In the genomic region with DNA sequence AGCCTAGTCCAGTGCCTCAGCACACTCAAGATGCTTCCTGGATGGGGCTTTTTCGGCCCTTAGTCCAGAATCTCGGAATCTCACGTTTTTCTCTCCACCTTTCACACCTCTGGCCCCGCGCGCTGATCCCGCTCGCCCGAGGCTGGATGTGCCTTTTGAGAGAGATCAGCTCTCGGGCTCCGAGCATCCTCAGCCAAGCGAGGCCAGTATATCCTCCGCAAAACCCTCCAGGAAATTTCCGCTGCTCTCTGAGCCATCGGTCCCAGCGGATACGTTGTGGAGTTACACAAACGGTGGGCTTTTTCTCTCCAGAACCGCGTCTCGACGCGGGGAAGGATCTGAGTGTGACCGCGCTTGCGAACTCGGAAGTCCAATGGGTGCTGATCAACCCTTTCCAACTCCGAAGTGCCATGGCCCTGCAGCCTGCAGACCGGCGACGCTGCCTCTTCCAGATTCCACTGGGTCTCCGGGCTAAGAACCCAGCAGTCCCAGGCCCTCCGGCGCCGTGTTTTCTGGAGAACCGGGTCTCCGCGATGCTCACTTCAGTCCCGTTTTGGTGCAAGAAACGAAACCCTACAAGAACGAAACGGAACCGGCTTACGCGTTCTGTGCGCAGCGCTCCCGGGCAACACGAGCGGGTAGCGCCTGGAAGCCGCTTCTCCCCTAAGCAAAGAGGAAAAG, we compare ENCODE assay signal across 9 mouse cellular contexts. TPM values are rescaled to one million over a fixed set of nuclear protein-coding genes. Genes with fewer than 3 reads are reported as not detected.
A peak's percentile ranks its signal among the peaks of the same experiment; 100 is the strongest.
DNase-seq lines count a peak whose midpoint lies in the region; ATAC-seq and TF ChIP-seq lines count a peak whose summit lies in the region.
"Had no signal": no experiment of that assay in that cellular context is flagged by ENCODE, and none has a peak within 500 bp of the region (broad histone marks: within the 10 kb centered on the region; RNA-seq: fewer than 3 reads in every experiment).

No protein-coding gene starts in this region.

- no peak for TF ChIP-seq CTCF in liver, embryonic 14.5 days (IDR thresholded peaks at IDR 0.05; ENCODE audit: low read depth)

- ATAC-seq in hindbrain, embryonic 12.5 days (ENCODE audit: low FRiP score): no peak
- no peak for ATAC-seq in liver, embryonic 14.5 days (ENCODE audit: insufficient read depth)

- H3K9me3 ChIP-seq in hindbrain, embryonic 12.5 days (replicated peaks): no peaks in the 10 kb centered on the region
- H3K9me3 ChIP-seq in liver, embryonic 14.5 days (ENCODE audit: control insufficient read depth, low read length): no peaks in the 10 kb centered on the region

- no peak overlapping the region; the same call in 1 of the 2 replicates for H3K9ac ChIP-seq in hindbrain, embryonic 12.5 days
- H3K9ac ChIP-seq in liver, embryonic 14.5 days (replicated peaks): no peak overlapping the region

- peaks cover 99% of the 10 kb centered on the region for H3K27me3 ChIP-seq in hindbrain, embryonic 12.5 days
- peaks cover 94% of the 10 kb centered on the region for H3K27me3 ChIP-seq in liver, embryonic 14.5 days (ENCODE audit: control insufficient read depth, insufficient read depth, low read length)

- no peak overlapping the region for H3K27ac ChIP-seq in hindbrain, embryonic 12.5 days
- no peak overlapping the region for H3K27ac ChIP-seq in liver, embryonic 14.5 days

- peak; percentile 29 for DNase-seq in adrenal gland, postnatal 14 days
- DNase-seq in adrenal gland, adult 8-10 months: no peak
- peak; percentile 23 for DNase-seq in ovary, postnatal 10 days (ENCODE audit: low spot score)
- DNase-seq in ovary, adult 18-20 months (ENCODE audit: low spot score): no peak
- no peak for DNase-seq in liver, embryonic 14.5 days (ENCODE audit: low read depth in 3 of 3, low spot score in 3 of 3)
- DNase-seq in right cerebral cortex, postnatal 4 days: peak; percentile 55
- DNase-seq in natural killer cell, adult 2 months (ENCODE audit: low spot score in 2 of 2): no peak

- H3K4me1 ChIP-seq in hindbrain, embryonic 12.5 days: peaks cover 48% of the 10 kb centered on the region
- no peaks in the 10 kb centered on the region for H3K4me1 ChIP-seq in liver, embryonic 14.5 days (replicated peaks; ENCODE audit: control insufficient read depth in 2 of 2, insufficient read depth in 2 of 2, low read length in 1 of 2)

- H3K4me3 ChIP-seq in hindbrain, embryonic 12.5 days: peak overlapping the region; percentile 29
- H3K4me3 ChIP-seq in liver, embryonic 14.5 days (ENCODE audit: insufficient read depth in 1 of 2, low read depth in 2 of 2, low read length in 2 of 2): no peak overlapping the region
- H3K4me3 ChIP-seq: myocyte had no signal

- H3K4me2 ChIP-seq in hindbrain, embryonic 12.5 days (replicated peaks): peak overlapping the region; percentile 50
- H3K4me2 ChIP-seq in liver, embryonic 14.5 days (ENCODE audit: low read depth): peak overlapping the region; percentile 5; the same call in 1 of the 2 replicates

- no peaks in the 10 kb centered on the region for H3K36me3 ChIP-seq in hindbrain, embryonic 12.5 days
- H3K36me3 ChIP-seq in liver, embryonic 14.5 days (replicated peaks; ENCODE audit: control insufficient read depth, insufficient read depth, low read depth): no peaks in the 10 kb centered on the region

- TF ChIP-seq EP300 in liver, embryonic 14.5 days (IDR thresholded peaks at IDR 0.05; ENCODE audit: low read depth): no peak

- WGBS in hindbrain, embryonic 12.5 days: under 1% methylated on average over 52 of the region's 52 CpGs
- 1% methylated on average over 52 of the region's 52 CpGs for WGBS in liver, embryonic 14.5 days (ENCODE audit: insufficient replicate concordance)

RNA-seq across cellular contexts. Expression of a gene that starts 2.8 kb away (rescaled TPM):
- not detected in 2 replicates for total RNA-seq in adrenal gland, postnatal 14 days (2021)
- not detected for total RNA-seq in adrenal gland, adult 8-10 months (2022)
- 0.27 TPM in 1 of 2 replicates, not detected in the other for polyA plus RNA-seq in hindbrain, embryonic 12.5 days (2016; fragmentation: Nextera tagmentation; extraction: Ambion mirVana)
- 0.03 and 0.12 TPM in 2 replicates for polyA plus RNA-seq in liver, embryonic 14.5 days (2012; rRNA removed)
- not detected in 2 replicates for polyA plus RNA-seq in liver, embryonic 14.5 days (2014; fragmentation: Nextera tagmentation; extraction: Ambion mirVana)
- polyA plus RNA-seq: myocyte had no signal

RNA-seq across cellular contexts. Expression of a gene that starts 52.5 kb away (rescaled TPM):
- total RNA-seq in adrenal gland, postnatal 14 days (2021): 60.3 and 64.5 TPM in 2 replicates
- 100 to 1,000 TPM in 1 of 4 experiments, 10 to 100 TPM in 3; 78.3 to 103 (median 84.9) TPM for total RNA-seq in adrenal gland, adult 8-10 months (2022)
- polyA plus RNA-seq in hindbrain, embryonic 12.5 days (2016; fragmentation: Nextera tagmentation; extraction: Ambion mirVana): 23.3 and 31.2 TPM in 2 replicates
- 7.6 and 7.9 TPM in 2 replicates for polyA plus RNA-seq in liver, embryonic 14.5 days (2012; rRNA removed)
- polyA plus RNA-seq in liver, embryonic 14.5 days (2014; fragmentation: Nextera tagmentation; extraction: Ambion mirVana): 32.9 and 35.6 TPM in 2 replicates

Comparison
In these comparisons a context has a peak if more than half of its experiments do, and no peak if none do; other contexts are left out.
1. DNase-seq: peak in adrenal gland, postnatal 14 days (single experiment), ovary, postnatal 10 days (single experiment) and right cerebral cortex, postnatal 4 days (single experiment); none in adrenal gland, adult 8-10 months (single experiment), ovary, adult 18-20 months (single experiment), liver, embryonic 14.5 days (0 of 3) and natural killer cell, adult 2 months (0 of 2).